Mouse (Mus musculus) embryonic facial prominence, embryonic 15.5 days (tissue): Measurements from ENCODE around the gene BB287469. TPM values are rescaled to one million over a fixed set of nuclear protein-coding genes. Genes with fewer than 3 reads are reported as not detected.
"Not testable (repeated sequence)": the region's sequence is repeated elsewhere in the genome, so short reads cannot be mapped to it uniquely, and the experiment has no call there.

Source experiments
- ATAC-seq: fragments of 200-750 bp; cut with Nextera tagmentation; 2 replicates; pipeline ENCODE4 v1.8.0; 2017; ENCODE audit warnings: low read depth, moderate TSS enrichment; ENCODE audit not compliant: insufficient number of reproducible peaks, low FRiP score, low TSS enrichment
- H3K27ac ChIP-seq: fragments of 300-500 bp; sonication (generic); replicated peaks from 2 replicates; pipeline ENCODE4 v1.5.1; 2015; ENCODE audit warnings: mild to moderate bottlenecking, inconsistent platforms
- H3K27me3 ChIP-seq: fragments of 300-500 bp; sonication (generic); 2 replicates; pipeline ENCODE4 v1.6.1; 2015; ENCODE audit warnings: inconsistent platforms
- H3K36me3 ChIP-seq: fragments of 300-500 bp; sonication (generic); 2 replicates; pipeline ENCODE4 v1.6.1; 2015; ENCODE audit warnings: mild to moderate bottlenecking, inconsistent platforms
- H3K4me1 ChIP-seq: fragments of 300-500 bp; sonication (generic); 2 replicates; pipeline ENCODE4 v1.6.1; 2015; ENCODE audit warnings: inconsistent platforms
- H3K4me2 ChIP-seq: fragments of 300-500 bp; sonication (generic); replicated peaks from 2 replicates; pipeline ENCODE4 v1.6.1; 2015; ENCODE audit warnings: mild to moderate bottlenecking, inconsistent platforms
- H3K4me3 ChIP-seq: fragments of 300-500 bp; sonication (generic); replicated peaks from 2 replicates; pipeline ENCODE4 v1.5.1; 2015; ENCODE audit warnings: mild to moderate bottlenecking, inconsistent platforms
- H3K9ac ChIP-seq: fragments of 300-500 bp; sonication (generic); 2 replicates; pipeline ENCODE4 v1.6.1; 2015; ENCODE audit warnings: inconsistent platforms
- H3K9me3 ChIP-seq: fragments of 300-500 bp; sonication (generic); replicated peaks from 2 replicates; pipeline ENCODE4 v1.6.1; 2016; ENCODE audit warnings: inconsistent platforms
- WGBS: fragments of 180-500 bp; shearing (Covaris S2); methylation state at CpG from one replicate; pipeline ENCODE4 v1.1.7; 2015; 5-methylcytosine and 5-hydroxymethylcytosine counted together
- polyA plus RNA-seq: library from polyadenylated mRNA; unstranded; fragments of >200 nt; fragmentation: Nextera tagmentation; extraction: Ambion mirVana; gene quantifications from 2 replicates; pipeline ENCODE4 v1.2.1, GENCODE M21; 2015

The BB287469 gene
- not detected in 2 replicates for polyA plus RNA-seq

GRCm38 (mm10) chr12:87816277-87816676, at the start of gene BB287469:
BB287469 (plus strand) TSS chr12:87816577.
- WGBS = 79% methylated on average over 5 of the region's 6 CpGs

GRCm38 (mm10) chr12:87775655-87776054, 40.7 kb upstream of the BB287469 start, which contains the start of gene Gm21319:
Gm21319 (minus strand) TSS chr12:87775755.
- not testable (repeated sequence) for H3K36me3 ChIP-seq, H3K9me3 ChIP-seq, H3K27ac ChIP-seq, H3K27me3 ChIP-seq, H3K4me2 ChIP-seq, ATAC-seq, H3K4me1 ChIP-seq, H3K4me3 ChIP-seq, H3K9ac ChIP-seq
- 79% methylated on average over 4 of the region's 4 CpGs for WGBS

More at GRCm38 (mm10) chr12:87816277-87816676, at the start of gene BB287469:
- not testable (repeated sequence) for H3K4me2 ChIP-seq, H3K27ac ChIP-seq, ATAC-seq, H3K27me3 ChIP-seq, H3K9me3 ChIP-seq, H3K36me3 ChIP-seq, H3K4me1 ChIP-seq, H3K4me3 ChIP-seq, H3K9ac ChIP-seq

DNA sequence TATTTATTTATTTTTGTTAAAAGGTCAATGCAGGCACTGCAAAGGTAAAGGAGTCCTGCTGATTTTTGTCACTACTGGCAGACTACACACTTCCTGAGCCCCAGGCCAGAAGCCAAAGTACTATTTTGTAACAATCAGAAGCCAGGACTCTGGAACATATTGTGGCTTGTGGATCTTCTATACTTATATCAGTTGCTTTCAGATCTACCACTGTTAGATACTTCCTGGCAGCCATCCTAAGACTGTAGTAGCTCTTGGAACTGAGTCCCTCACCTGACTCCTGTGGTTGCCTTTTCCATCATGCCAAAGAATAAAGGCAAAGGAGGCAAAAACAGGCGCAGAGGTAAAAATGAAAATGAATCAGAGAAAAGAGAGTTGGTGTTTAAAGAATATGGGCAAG, 21.2 kb upstream of the BB287469 start, which contains the start of gene Gm21936:
Gene Gm21936 (plus strand): TSS at position 301 of the 400 bp plus-strand sequence.
- WGBS = 86% methylated on average over 1 of the region's 1 CpGs
- H3K27ac ChIP-seq, H3K4me1 ChIP-seq, H3K9me3 ChIP-seq, H3K4me3 ChIP-seq, H3K9ac ChIP-seq, H3K4me2 ChIP-seq, ATAC-seq, H3K36me3 ChIP-seq, H3K27me3 ChIP-seq: not testable (repeated sequence)

DNA sequence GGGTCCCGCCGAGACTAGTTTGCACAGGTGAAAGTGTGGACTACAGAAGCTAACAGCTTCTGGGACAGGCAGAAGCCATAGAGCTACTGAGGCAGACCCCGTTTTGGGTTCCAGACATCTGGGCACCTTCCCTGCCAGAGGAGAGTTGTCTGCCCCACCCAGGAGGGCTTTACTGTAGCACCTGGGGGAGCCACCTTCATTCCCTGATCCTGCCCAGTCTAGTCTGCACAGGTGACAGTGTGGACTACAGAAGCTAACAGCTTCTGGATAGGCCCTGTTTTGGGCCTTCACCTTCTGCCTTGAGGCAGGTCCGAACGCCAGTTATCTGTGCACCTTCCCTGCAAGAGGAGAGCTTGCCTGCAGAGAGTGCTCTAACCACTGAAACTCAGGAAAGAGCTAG, 18.4 kb upstream of the BB287469 start:
- H3K27ac ChIP-seq, H3K36me3 ChIP-seq, ATAC-seq, H3K4me3 ChIP-seq, H3K4me1 ChIP-seq, H3K27me3 ChIP-seq, H3K9me3 ChIP-seq, H3K4me2 ChIP-seq, H3K9ac ChIP-seq: not testable (repeated sequence)
- WGBS = 82% methylated on average over 5 of the region's 5 CpGs

GRCm38 (mm10) chr12:87842239-87842638, 25.9 kb downstream of the BB287469 start, which contains the start of gene Gm2001:
Gm2001 (minus strand) TSS chr12:87842339.
- not testable (repeated sequence) for H3K27ac ChIP-seq, ATAC-seq, H3K9me3 ChIP-seq, H3K36me3 ChIP-seq, H3K27me3 ChIP-seq, H3K9ac ChIP-seq, H3K4me3 ChIP-seq, H3K4me1 ChIP-seq, H3K4me2 ChIP-seq
- WGBS = 68% methylated on average over 1 of the region's 2 CpGs

GRCm38 (mm10) chr12:87850657-87851056, 34.3 kb downstream of the BB287469 start:
- H3K4me3 ChIP-seq, H3K27ac ChIP-seq, H3K36me3 ChIP-seq, H3K9ac ChIP-seq, ATAC-seq, H3K27me3 ChIP-seq, H3K4me1 ChIP-seq, H3K4me2 ChIP-seq, H3K9me3 ChIP-seq: not testable (repeated sequence)
- no CpG with 5 or more reads among the region's 2 CpGs for WGBS

GRCm38 (mm10) chr12:87856067-87856466, 39.7 kb downstream of the BB287469 start:
- H3K9ac ChIP-seq, H3K4me2 ChIP-seq, H3K4me3 ChIP-seq, ATAC-seq, H3K4me1 ChIP-seq, H3K27ac ChIP-seq, H3K36me3 ChIP-seq, H3K27me3 ChIP-seq, H3K9me3 ChIP-seq: not testable (repeated sequence)
- 78% methylated on average over 1 of the region's 1 CpGs for WGBS

DNA sequence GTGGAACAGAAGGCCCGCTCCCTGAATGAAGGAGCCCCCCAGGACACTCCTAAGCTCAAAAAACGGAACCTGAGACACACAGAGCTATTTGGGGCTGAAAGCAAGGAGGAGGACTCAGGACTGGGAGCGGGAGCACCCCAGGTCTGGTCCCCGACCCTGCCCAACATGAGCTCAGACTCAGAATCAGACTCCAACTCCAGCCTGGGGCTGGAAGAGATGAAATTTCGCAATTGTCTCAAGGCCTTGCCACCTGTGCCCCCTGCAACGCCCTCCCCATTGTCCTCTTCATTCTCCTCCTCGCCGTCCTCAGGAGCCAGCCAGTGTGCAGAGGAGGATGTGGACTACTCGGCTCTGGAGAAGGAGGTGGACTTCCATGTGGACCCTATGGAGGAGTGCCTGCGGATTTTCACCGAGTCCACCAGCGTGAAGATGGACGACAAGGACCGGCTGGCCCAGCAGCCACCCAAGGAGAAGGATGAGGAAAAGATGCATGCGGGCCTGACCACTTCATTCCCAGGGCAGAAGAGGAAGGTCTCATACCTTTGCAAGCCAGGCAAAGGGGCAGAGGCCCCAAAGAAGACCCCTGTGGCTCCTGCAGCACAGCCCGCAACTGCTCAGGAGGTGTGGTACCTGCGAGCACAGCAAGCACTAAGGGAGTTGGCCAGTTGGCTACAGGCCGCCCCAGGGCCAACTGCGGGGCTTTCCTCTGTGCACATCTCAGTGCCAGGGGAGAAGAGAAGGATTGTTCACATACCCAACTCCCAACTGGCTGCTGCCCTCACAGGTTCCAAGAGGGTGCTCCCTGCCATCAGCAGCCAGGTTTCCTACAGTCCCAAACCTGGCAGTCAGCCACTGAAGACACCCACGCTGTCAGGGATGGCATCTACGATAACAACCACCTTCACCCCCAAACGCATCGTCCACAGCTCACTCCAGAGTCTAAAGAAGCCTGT, 45.6 kb downstream of the BB287469 start:
- 82% methylated on average over 23 of the region's 23 CpGs for WGBS
- not testable (repeated sequence) for H3K27me3 ChIP-seq, H3K36me3 ChIP-seq, H3K9ac ChIP-seq, H3K4me3 ChIP-seq, H3K4me1 ChIP-seq, H3K9me3 ChIP-seq, H3K4me2 ChIP-seq, H3K27ac ChIP-seq, ATAC-seq

DNA sequence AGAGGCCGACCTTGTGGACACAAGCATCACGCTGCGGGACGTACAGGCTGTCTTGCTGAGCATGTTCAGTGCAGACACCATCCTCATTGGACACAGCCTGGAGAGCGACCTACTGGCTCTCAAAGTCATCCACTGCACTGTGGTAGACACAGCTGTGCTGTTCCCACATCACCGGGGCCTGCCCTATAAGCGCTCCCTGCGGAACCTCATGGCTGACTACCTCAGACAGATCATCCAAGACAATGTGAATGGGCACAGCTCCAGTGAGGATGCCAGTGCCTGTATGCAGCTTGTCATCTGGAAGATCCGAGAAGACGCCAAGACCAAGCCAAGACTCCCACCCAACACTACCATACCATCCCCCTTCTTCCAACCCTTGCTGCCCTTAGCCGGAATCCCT, 47.3 kb downstream of the BB287469 start:
- H3K27ac ChIP-seq, H3K4me2 ChIP-seq, H3K9ac ChIP-seq, H3K9me3 ChIP-seq, H3K36me3 ChIP-seq, H3K4me1 ChIP-seq, H3K27me3 ChIP-seq, H3K4me3 ChIP-seq: not testable (repeated sequence)
- ATAC-seq = peak; percentile 54
- 94% methylated on average over 10 of the region's 11 CpGs for WGBS

DNA sequence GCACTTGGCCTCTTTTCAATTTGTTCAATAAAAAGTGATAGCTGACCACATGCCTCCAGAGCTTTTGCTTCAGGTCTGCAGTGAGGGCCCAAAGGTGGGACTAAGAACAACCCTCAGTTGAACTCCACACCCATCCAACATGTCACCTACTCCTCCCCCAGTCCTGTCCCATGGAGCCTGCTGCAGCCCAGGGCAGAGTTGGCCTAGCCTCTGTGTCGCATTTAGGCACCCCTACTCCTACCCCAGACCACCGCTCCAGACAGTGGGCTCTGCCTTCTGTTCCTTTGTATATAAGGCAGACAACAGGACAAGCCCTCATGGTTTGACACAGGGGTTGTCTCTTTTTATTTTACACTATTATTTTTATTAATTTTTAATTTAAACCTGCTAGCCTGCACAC, 47.7 kb downstream of the BB287469 start:
- not testable (repeated sequence) for H3K27ac ChIP-seq, H3K9ac ChIP-seq, H3K9me3 ChIP-seq, H3K4me3 ChIP-seq, H3K36me3 ChIP-seq, H3K4me1 ChIP-seq, H3K4me2 ChIP-seq, H3K27me3 ChIP-seq
- ATAC-seq = peak; percentile 56; the same call in 1 of the 2 replicates
- 72% methylated on average over 2 of the region's 2 CpGs for WGBS
